Mouse (Mus musculus) C2C12 (cell line): ENCODE measurements at regions not wholly inside any gene's neighbourhood (a gene's known extent, or its start where the extent isn't known, plus 50 kb on each side); places are given as distances from the start of the nearest gene placed in this dataset.

Source experiments
- H3K27me3 ChIP-seq: one replicate; pipeline ENCODE4 v1.6.1; 2011; ENCODE audit not compliant: control insufficient read depth, insufficient read depth, insufficient read length
- H3K36me3 ChIP-seq: one replicate; pipeline ENCODE4 v1.6.1; 2011; ENCODE audit not compliant: control insufficient read depth, insufficient read depth
- H3K4me3 ChIP-seq: one replicate; pipeline ENCODE4 v1.5.1; 2011; ENCODE audit warnings: mild to moderate bottlenecking, control low read depth; ENCODE audit not compliant: poor library complexity, insufficient read depth, severe bottlenecking
- H3K79me2 ChIP-seq: one replicate; pipeline ENCODE4 v1.6.1; 2011; ENCODE audit not compliant: control insufficient read depth, insufficient read depth
- H3K79me3 ChIP-seq: one replicate; pipeline ENCODE4 v1.6.1; 2011; ENCODE audit warnings: low read depth, control low read depth
- H3ac ChIP-seq: one replicate; pipeline ENCODE3; 2011; ENCODE audit warnings: low read depth; ENCODE audit not compliant: control insufficient read depth, insufficient read length
- CEBPB ChIP-seq: IDR thresholded peaks from one replicate; pipeline ENCODE4 v1.6.1; 2011; ENCODE audit warnings: low read depth, mild to moderate bottlenecking, control low read depth, moderate library complexity
- CTCF ChIP-seq: IDR thresholded peaks from one replicate; pipeline ENCODE4 v1.5.1; 2011; ENCODE audit not compliant: control insufficient read depth, insufficient read depth, insufficient read length
- FOSL1 ChIP-seq: IDR thresholded peaks from one replicate; pipeline ENCODE4 v1.8.0; 2011; ENCODE audit warnings: mild to moderate bottlenecking, low read length; ENCODE audit not compliant: poor library complexity, insufficient read depth, severe bottlenecking
- MAX ChIP-seq: IDR thresholded peaks from one replicate; pipeline ENCODE4 v1.6.1; 2011; ENCODE audit warnings: mild to moderate bottlenecking, control low read depth
- MYOD1 ChIP-seq: IDR thresholded peaks from one replicate; pipeline ENCODE4 v1.6.1; 2011; ENCODE audit warnings: low read depth; ENCODE audit not compliant: control insufficient read depth, insufficient read length
- MYOG ChIP-seq: IDR thresholded peaks from one replicate; pipeline ENCODE4 v1.6.1; 2011; ENCODE audit not compliant: control insufficient read depth, insufficient read length; ENCODE audit errors: extremely low read depth
- USF1 ChIP-seq: IDR thresholded peaks from one replicate; pipeline ENCODE4 v1.6.1; 2011; ENCODE audit warnings: low read depth, mild to moderate bottlenecking, control low read depth, moderate library complexity

- TF ChIP-seq CTCF (no peak), MYOG (no peak), FOSL1 (no peak), MYOD1 (no peak), CEBPB (no peak), MAX (no peak), USF1 (no peak)
- H3K27me3 ChIP-seq: no peaks in the 10 kb centered on the region
- peaks cover 93% of the 10 kb centered on the region for H3K79me3 ChIP-seq
- peaks cover 48% of the 10 kb centered on the region for H3K36me3 ChIP-seq
- no peak overlapping the region for H3K4me3 ChIP-seq
- peaks cover 100% of the 10 kb centered on the region for H3K79me2 ChIP-seq
- no peak overlapping the region for H3ac ChIP-seq
These were observed 1197.9 kb upstream of the A1bg start for GRCm38 (mm10) chr15:62120735-62121134.

GRCm38 (mm10) chr15:62118997-62119396 is 1196.2 kb upstream of the A1bg start:
- Histone ChIP-seq H3K79me3 (peaks cover 94% of the 10 kb centered on the region), H3K27me3 (no peaks in the 10 kb centered on the region), H3K36me3 (peaks cover 53% of the 10 kb centered on the region), H3ac (no peak overlapping the region), H3K4me3 (no peak overlapping the region), H3K79me2 (peaks cover 100% of the 10 kb centered on the region)
- no peak for TF ChIP-seq USF1
- no peak for TF ChIP-seq MYOG
- TF ChIP-seq CTCF: no peak
- TF ChIP-seq FOSL1: no peak
- no peak for TF ChIP-seq CEBPB
- TF ChIP-seq MAX: no peak
- no peak for TF ChIP-seq MYOD1

GRCm38 (mm10) chr15:62116184-62116583 is 1193.4 kb upstream of the A1bg start:
- Histone ChIP-seq H3ac (no peak overlapping the region), H3K79me3 (peaks cover 94% of the 10 kb centered on the region), H3K4me3 (no peak overlapping the region), H3K27me3 (no peaks in the 10 kb centered on the region), H3K36me3 (peaks cover 49% of the 10 kb centered on the region), H3K79me2 (peaks cover 100% of the 10 kb centered on the region)
- TF ChIP-seq CEBPB: no peak
- TF ChIP-seq FOSL1: no peak
- no peak for TF ChIP-seq USF1
- TF ChIP-seq CTCF: no peak
- TF ChIP-seq MAX: no peak
- no peak for TF ChIP-seq MYOG
- TF ChIP-seq MYOD1: no peak

DNA sequence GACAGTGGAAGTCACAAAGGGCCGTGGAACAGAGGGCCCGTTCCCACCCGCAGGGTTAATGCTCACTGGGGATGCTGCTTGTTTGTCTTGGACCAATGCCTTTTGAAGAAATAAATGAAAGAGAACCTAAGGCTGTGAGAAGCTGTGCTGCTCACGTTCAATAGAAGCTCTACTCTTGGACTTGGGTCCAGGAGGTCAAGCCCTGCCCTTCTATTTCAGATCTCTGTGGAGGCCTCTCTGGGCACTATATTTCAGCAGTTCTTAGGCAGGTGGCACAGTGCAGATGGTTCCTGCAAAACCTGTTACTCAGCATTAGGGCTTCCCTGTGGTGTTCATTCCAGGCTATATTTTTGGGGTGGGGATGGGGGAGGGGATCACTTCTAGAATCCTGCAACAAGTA is 1192.0 kb upstream of the A1bg start:
- H3ac ChIP-seq: no peak overlapping the region
- H3K27me3 ChIP-seq: no peaks in the 10 kb centered on the region
- peaks cover 94% of the 10 kb centered on the region for H3K79me3 ChIP-seq
- TF ChIP-seq MAX: no peak
- no peak for TF ChIP-seq CEBPB
- TF ChIP-seq USF1: no peak
- no peak for TF ChIP-seq MYOD1
- no peak for TF ChIP-seq FOSL1
- TF ChIP-seq MYOG: no peak
- no peak for TF ChIP-seq CTCF
- H3K36me3 ChIP-seq: peaks cover 52% of the 10 kb centered on the region
- no peak overlapping the region for H3K4me3 ChIP-seq
- peaks cover 100% of the 10 kb centered on the region for H3K79me2 ChIP-seq

DNA sequence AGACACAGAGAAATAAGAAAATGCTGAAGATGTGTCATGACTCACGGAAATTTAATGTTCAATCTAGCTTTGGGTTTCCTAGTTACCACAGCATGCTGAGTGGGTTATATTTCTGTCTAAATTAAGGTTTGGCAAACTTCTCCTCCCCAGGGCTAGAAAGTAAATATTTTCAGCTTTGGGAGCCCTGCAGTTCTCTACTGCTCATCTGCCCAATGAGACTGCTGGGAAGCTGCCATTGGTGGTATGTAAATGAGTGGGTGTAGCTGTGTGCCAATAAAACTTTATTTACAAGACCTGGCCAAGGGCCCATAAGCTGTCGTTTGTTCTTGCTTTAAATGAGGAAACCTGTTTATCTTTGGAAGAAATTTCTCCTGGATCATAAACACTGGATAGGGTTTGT is 1189.3 kb upstream of the A1bg start:
- peaks cover 70% of the 10 kb centered on the region for H3K36me3 ChIP-seq

GRCm38 (mm10) chr15:62107976-62108375 is 1185.2 kb upstream of the A1bg start:
- no peak for TF ChIP-seq FOSL1
- no peak for TF ChIP-seq MYOG
- no peak for TF ChIP-seq MYOD1
- TF ChIP-seq USF1: no peak
- no peak for TF ChIP-seq CTCF
- TF ChIP-seq MAX: no peak
- TF ChIP-seq CEBPB: no peak
- Histone ChIP-seq H3K79me2 (peaks cover 100% of the 10 kb centered on the region), H3ac (no peak overlapping the region), H3K4me3 (no peak overlapping the region), H3K27me3 (no peaks in the 10 kb centered on the region), H3K79me3 (peaks cover 99% of the 10 kb centered on the region), H3K36me3 (peaks cover 54% of the 10 kb centered on the region)

More for the DNA sequence above, 1189.3 kb upstream of the A1bg start:
- H3K4me3 ChIP-seq: no peak overlapping the region
- no peak overlapping the region for H3ac ChIP-seq
- H3K27me3 ChIP-seq: no peaks in the 10 kb centered on the region
- H3K79me3 ChIP-seq: peaks cover 100% of the 10 kb centered on the region
- H3K79me2 ChIP-seq: peaks cover 100% of the 10 kb centered on the region
- TF ChIP-seq CTCF: no peak
- no peak for TF ChIP-seq USF1
- no peak for TF ChIP-seq MYOG
- TF ChIP-seq FOSL1: no peak
- no peak for TF ChIP-seq MYOD1
- TF ChIP-seq MAX: no peak
- TF ChIP-seq CEBPB: no peak
